Mouse (Mus musculus) cerebellum, adult 2 months (tissue): ENCODE data around the gene 1190005I06Rik.

Experiments used
- CTCF ChIP-seq: fragments of 200-500 bp; IDR thresholded peaks from 2 replicates; pipeline ENCODE4 v1.5.1; 2011; ENCODE audit warnings: low read depth, mild to moderate bottlenecking, control low read depth, low read length, moderate library complexity, borderline replicate concordance; ENCODE audit not compliant: insufficient read depth
- POLR2A ChIP-seq: fragments of 200-500 bp; IDR thresholded peaks from 2 replicates; pipeline ENCODE4 v1.6.1; 2011; ENCODE audit warnings: low read length, control low read depth, borderline replicate concordance; ENCODE audit not compliant: insufficient read depth

GRCm38 (mm10) chr8:120684082-120684481 lies 36.6 kb upstream of the 1190005I06Rik start:
- TF ChIP-seq POLR2A (no peak), CTCF (no peak)
